Mouse (Mus musculus) mature B cell (primary cell): Measurements from ENCODE around the gene Acap1.
"Not testable (repeated sequence)": the region's sequence is repeated elsewhere in the genome, so short reads cannot be mapped to it uniquely, and the experiment has no call there.

Source experiments
- in situ Hi-C: fragments of 300-500 bp; cut with MboI; formaldehyde crosslinking; loops from 2 replicates; pipeline ENCODE4 v1.14.3; 2019

Acap1 gene

GRCm38 (mm10) chr11:69921114-69922011 lies 26.0 kb upstream of the Acap1 start, which contains the start of gene Eif5a:
Gene Eif5a (minus strand): TSS chr11:69921958.
- in situ Hi-C loops = no loop called here

- in situ Hi-C loops = no loop called here
Observed at GRCm38 (mm10) chr11:69920266-69921031, 25.1 kb upstream of the Acap1 start.

- in situ Hi-C loops = no loop called here
Observed at GRCm38 (mm10) chr11:69919661-69920265, 24.4 kb upstream of the Acap1 start.

- in situ Hi-C loops = no loop called here
Observed at GRCm38 (mm10) chr11:69919053-69919452, 23.7 kb upstream of the Acap1 start.

GRCm38 (mm10) chr11:69918118-69918517 lies 22.8 kb upstream of the Acap1 start:
- in situ Hi-C loops = no loop called here

GRCm38 (mm10) chr11:69917379-69917948 lies 22.1 kb upstream of the Acap1 start:
- in situ Hi-C loops = no loop called here

GRCm38 (mm10) chr11:69916652-69917378 lies 21.5 kb upstream of the Acap1 start:
- in situ Hi-C loops = not testable (repeated sequence)

GRCm38 (mm10) chr11:69915667-69916627 lies 20.6 kb upstream of the Acap1 start:
- in situ Hi-C loops = no loop called here

- in situ Hi-C loops = no loop called here
Observed at GRCm38 (mm10) chr11:69914917-69915430, 19.6 kb upstream of the Acap1 start.

- in situ Hi-C loops = no loop called here
Observed at GRCm38 (mm10) chr11:69914372-69914764, 19.0 kb upstream of the Acap1 start.

- in situ Hi-C loops = no loop called here
Observed at GRCm38 (mm10) chr11:69913554-69914371, 18.4 kb upstream of the Acap1 start, which contains the start of gene Gps2. Gene Gps2 (plus strand): TSS chr11:69913888.

GRCm38 (mm10) chr11:69912716-69913530 lies 17.6 kb upstream of the Acap1 start:
- in situ Hi-C loops = no loop called here

GRCm38 (mm10) chr11:69911701-69912100 lies 16.4 kb upstream of the Acap1 start:
- in situ Hi-C loops = no loop called here

GRCm38 (mm10) chr11:69910781-69911560 lies 15.6 kb upstream of the Acap1 start:
- in situ Hi-C loops = no loop called here

- in situ Hi-C loops = no loop called here
Observed at GRCm38 (mm10) chr11:69910177-69910576, 14.8 kb upstream of the Acap1 start.

GRCm38 (mm10) chr11:69909174-69909573 lies 13.8 kb upstream of the Acap1 start:
- in situ Hi-C loops = no loop called here

GRCm38 (mm10) chr11:69908645-69909044 lies 13.3 kb upstream of the Acap1 start:
- in situ Hi-C loops = no loop called here
